Mouse (Mus musculus) left cerebral cortex, postnatal 4 days (tissue): ENCODE measurements around the gene Strada. TPM values are rescaled to one million over a fixed set of nuclear protein-coding genes. Genes with fewer than 3 reads are reported as not detected.

Experiments used
- DNase-seq: peaks from one replicate; pipeline ENCODE4 v3.0.0-alpha.2; 2022
- intact Hi-C: fragments of 180-260 bp; cut with DNase I; formaldehyde crosslinking; loops from one replicate; pipeline ENCODE4 v1.15.1; 2025
- total RNA-seq, 2 experiments: library from RNA; stranded (reverse); gene quantifications; 2 replicates each; pipeline ENCODE4 v1.2.3; 2021

Gene Strada
- total RNA-seq, 2 experiments from 2014 or later: 27.3 to 28.5 TPM

DNA sequence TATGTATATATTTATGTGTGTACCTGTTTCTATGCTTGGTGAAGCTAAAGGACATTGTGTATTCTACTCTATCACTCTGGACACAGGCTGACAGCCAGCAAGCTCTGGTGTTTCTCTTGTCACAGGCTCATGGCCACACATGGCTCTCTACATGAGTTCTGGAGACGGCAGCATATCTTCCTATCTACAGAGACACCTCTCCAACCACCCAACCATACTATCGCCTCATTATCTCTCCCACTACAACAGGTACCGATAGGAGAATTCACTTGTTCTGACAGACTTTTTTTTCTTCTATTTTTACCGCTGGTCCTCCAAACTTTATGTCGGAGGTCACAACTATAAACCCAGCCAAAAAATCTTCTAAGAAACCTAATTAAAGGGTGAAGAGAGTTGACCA, 9.7 kb downstream of the Strada start:
- intact Hi-C loops: no loop called here
- DNase-seq: no peak

DNA sequence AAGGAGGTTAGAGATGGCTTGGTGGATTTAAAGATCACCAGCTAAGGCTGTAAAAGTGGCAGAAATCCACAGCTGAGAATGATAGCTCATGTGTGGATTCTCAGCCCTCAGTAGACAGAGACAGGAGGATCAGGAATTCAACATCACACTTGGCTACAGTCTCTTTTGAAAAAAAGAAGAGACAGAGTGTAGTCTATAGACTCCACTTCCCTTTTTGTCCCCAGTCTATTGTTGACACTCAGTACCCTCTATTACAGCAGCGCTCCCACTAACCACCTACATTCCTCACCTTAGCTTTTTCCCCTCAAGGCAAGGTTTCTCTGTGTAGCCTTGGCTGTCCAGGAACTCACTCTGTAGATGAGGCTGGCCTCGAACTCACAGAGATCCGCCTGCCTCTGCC, 10.3 kb downstream of the Strada start:
- no peak for DNase-seq
- intact Hi-C loops: no loop called here

- intact Hi-C loops: no loop called here
- DNase-seq: no peak
Measured at GRCm38 (mm10) chr11:106187326-106187725, 14.6 kb downstream of the Strada start.

GRCm38 (mm10) chr11:106180449-106180801, 21.5 kb downstream of the Strada start:
- no peak for DNase-seq
- intact Hi-C loops: no loop called here

DNA sequence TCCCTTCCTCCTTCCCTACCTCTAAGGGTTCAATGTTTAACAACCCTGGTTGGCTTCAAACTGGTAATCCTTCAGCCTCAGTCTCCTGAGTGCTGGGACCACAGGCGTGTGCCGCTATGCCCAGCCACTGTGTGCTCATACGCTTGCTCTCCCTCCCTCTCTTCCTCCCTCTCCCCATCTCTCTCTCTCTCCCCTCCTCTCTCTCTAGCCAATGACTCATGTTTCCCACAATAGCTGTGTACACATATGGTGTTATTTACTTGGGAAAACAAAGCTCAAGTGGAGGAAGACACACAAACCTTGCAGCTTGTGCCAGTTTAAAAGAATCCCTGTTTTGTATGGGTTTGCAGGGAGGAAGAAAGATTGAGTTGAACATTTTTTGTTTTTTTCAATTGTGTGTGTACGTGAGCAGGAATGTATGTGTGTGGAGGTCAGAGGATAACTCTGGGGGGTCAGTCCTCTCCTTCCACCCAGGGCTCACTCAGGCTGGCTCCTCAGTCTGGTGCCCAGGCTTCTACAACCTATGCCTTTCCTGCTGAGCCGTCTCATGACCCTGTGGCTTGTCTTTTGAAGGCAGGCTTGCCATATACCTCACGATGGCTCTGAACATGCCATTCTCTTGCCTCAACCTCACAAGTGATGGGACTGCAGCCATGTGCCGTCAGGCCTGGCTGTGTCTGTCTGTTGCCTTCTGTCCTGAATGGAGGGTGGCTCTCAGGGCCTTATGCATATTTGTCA, 22.1 kb downstream of the Strada start:
- no peak for DNase-seq
- intact Hi-C loops: no loop called here

DNA sequence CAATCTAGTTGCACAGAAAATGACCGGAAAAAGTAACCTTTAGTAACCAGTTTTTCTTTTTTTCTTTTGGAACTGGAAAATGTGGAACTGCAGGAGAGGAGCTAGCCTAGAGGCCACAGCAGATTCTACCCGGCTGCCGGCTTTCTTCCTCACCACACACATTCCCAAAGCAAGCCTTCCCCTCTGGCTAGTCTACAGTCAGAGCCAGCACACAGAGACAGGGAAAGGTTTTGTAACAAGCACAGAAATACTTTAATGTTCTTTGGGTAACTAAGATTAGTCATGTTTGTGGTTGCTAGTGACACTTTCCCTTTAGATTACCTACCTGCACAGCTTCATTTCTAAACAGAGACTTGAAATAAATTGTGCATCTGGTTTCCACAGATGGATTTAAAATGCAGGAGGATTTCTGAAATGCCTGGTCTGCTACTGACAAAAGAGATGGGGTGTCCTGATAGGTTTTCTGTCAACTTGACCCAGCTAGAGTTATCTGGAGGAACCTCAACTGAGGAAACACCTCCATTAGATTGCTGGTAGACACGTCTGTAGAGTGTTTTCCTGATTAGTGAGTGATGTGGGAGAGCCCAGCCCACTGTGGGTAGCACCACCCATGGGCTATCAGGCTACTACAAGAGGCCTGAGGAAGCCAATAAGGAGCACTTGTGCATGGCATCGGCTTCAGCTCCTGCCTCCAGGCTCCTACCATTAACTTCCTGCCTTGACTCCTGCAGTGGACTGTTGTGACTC, 23.8 kb downstream of the Strada start:
- intact Hi-C loops: no loop called here

GRCm38 (mm10) chr11:106176372-106176771, 25.6 kb downstream of the Strada start:
- no peak for DNase-seq
- intact Hi-C loops: no loop called here

More for the DNA sequence above, 23.8 kb downstream of the Strada start:
- no peak for DNase-seq

- no peak for DNase-seq
- intact Hi-C loops: no loop called here
Measured at GRCm38 (mm10) chr11:106175081-106175480, 26.9 kb downstream of the Strada start.

DNA sequence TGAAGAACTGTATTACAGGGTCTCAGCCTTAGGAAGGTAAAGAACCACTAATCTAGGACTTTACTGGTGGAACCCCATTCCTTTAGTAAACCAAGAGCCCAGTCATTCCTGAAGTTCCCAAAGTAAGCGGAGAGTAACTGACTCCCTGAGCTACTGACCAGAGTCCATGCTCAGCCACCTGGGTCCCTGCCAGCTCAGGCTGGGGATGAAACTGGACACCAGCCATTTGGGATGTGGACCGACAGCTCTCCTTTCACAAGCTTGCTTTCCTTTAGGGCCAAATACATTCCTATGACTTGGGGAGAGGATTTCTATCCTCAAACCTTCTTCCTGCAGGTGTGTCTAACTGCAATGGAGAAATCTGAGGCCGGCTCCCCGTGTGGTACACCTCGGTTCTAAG, 27.6 kb downstream of the Strada start:
- intact Hi-C loops: no loop called here
- DNase-seq: peak; percentile 27

GRCm38 (mm10) chr11:106173228-106173627, 28.7 kb downstream of the Strada start:
- DNase-seq: no peak
- intact Hi-C loops: no loop called here

DNA sequence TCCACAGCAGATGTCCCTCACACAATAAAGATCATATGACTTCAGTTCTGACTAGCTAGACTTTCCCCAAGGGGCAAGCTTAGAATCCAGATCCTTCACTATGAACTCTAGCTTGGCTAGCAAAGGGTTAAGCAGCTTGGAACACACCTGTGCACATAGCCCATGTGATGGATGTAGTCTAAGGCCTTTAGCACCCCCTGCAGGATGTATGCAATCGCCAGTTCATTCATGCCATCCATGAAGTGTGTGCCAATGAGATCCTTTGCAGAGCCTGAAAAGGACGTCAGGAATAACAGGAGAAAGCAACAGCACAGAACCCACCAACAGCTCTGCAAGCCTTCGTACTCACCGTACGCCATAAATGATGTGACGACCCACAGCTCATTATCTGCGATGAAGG, 31.2 kb downstream of the Strada start:
- DNase-seq: no peak
- intact Hi-C loops: no loop called here

DNA sequence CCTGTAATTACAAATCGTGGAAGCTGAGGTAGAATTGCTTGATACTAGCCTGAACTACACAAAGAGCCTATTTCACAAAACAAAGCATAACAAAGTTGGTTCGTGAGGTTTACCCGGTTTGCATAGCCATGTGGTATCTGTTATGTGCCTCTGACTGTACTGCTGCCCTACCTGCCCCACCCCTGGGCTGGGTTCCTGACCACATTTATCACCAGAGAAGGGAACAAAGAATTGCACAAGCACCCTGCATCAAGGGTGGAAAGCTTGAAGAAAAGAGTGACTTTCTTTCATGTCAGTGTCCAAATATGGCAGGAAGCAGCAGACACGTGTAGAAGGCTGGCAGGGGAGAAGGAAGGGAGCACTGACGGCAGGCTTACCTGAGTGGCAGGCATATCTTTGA, 34.5 kb downstream of the Strada start:
- no peak for DNase-seq
- intact Hi-C loops: no loop called here

GRCm38 (mm10) chr11:106164601-106165180, 37.3 kb downstream of the Strada start:
- DNase-seq: no peak
- intact Hi-C loops: no loop called here

GRCm38 (mm10) chr11:106163546-106163945, 38.4 kb downstream of the Strada start:
- DNase-seq: no peak
- intact Hi-C loops: no loop called here

DNA sequence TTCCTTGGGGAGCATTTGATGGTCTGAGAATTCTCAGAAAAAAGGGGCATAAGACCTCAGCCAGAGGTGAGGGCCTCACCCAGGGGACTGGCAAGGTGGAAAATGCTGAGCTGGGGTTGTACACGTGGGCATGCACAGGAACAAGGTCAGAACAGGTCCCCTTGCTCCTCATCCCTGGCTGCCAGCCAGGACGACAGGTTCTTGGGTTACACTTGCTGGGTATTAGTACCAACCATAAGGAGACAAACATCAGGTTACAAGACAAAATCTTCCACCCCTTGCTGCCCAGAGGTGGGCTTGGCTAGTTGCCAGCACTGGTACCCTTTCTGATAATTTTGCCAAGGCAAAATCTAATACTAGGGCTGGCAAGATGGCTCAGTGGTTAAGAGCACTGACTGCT, 39.7 kb downstream of the Strada start:
- intact Hi-C loops: no loop called here
- DNase-seq: no peak

DNA sequence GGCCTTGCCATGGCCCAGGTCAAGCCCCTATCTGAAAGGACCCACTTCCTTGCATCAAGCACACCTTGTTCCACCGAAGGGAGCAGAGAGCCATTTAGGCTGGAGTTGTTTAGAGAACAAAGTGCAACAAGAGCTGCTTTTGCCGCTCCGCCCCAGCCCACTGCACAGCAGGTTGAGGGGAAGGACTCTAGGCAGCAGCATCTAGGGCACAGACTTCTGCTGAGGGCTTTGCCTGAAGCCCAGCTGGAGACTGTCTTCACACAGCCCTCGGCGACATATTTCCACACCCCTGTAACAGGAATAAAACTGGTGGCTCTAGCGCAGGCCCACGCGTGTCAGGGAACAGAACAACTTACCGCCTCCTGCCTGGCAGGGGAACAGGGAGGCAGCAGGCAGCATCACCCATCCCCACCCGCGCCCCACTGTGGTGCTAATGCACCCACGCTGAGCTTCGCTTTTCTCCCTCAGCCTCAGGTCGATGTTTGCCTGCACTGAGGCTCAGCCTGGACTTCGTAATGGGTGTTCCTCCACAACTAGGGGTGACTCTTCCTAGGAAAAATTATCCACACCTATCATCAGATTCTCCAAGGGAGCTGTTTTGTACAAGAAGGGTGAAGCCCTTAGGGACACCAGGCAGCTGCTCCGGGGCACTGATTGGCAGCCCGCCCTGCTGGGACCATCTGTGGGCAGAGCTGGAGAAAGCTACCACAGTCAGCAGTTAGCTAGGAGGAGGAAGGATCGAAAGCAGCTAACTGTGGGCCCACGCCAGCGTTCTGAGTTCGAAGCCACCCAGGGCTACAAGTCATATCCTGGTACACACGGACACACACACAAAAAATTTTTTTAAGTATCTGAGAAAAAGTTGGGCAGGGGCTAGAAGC, 40.9 kb downstream of the Strada start, which contains the start of the genes Gm10840 and Limd2:
Gm10840 (plus strand) TSS at position 10 of the 881 bp plus-strand sequence.
Limd2 (minus strand) TSS at position 20 of the 881 bp plus-strand sequence.
- intact Hi-C loops: no loop called here
- DNase-seq: peak; percentile 82

DNA sequence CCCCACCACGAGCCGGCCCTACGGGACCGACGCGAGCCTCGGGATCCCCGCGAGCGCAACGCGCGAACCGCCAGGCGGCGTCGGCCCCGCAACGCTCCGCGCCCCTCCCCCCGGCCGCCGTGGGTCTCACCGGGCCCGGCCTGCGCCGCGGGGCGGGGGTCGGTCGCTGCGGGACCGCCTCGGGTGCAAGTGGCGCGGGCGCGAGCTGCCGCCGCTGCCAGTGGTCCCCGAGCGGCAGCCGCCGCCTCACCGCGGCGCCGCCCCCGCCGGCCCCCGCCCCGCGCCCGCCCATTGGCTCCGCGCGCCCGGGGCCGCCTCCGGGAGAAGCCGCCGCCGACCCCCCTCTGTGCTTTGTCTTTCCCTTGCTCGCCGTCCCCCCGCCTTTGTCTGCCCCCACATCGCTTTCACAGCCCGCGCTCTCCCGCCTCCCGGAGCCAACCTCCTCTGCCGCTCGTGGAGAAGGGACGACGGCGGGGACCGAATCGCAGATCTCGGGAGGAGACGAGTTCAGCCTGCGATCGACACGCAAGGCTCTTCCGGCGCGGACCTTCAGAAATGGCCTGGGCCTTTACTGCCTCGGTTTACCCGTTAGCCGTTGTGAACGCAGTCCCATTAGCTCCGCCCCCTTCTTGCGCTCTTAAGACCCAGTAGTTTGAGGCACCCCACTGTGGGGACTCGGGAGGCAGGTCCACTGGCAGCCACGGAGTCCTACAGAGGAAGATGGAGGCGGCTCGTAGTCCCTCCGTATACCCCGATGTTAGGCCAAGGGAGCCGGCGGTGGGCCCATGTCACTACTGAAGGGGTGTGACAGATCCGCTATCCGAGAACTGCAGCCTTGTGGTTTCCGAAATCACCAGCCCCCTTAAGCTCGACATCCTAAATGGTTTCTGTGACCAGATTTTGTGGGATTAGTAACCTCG, 41.8 kb downstream of the Strada start:
- peak; percentile 91 for DNase-seq
- intact Hi-C loops: no loop called here

DNA sequence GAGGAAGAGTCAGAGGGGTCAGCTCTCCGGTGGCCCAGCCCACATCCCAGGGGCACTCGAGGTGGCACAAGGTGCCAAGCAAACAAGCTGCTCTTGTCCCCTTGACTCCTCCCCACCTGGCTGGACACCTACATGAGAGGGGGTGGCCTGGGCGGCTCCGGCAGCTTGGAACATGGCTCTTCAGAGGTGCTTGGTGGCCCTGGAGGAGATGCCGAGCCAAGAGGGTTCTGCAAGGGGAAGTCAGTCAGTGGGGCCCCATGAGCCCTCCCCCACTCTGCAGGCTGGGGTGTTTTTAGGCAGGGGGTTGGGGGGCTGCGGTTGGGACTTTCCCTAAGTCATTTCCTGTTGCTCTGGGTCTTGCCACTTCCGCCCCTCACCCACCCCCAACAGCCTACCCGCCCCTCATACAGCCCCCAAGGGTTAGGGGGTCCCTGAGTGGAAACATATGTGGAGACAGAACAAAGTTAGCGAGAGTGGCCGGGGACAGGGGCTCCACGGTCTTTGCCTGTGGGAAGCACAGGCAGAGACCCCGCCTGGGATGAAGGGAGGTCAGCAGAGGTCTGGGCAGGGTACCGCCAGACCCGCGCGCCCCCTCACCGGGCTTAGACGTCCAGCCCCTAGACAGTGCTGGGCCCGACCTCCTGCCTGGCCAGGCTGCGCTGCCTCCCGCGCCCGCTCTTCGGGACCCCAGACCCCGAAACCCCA, 42.6 kb downstream of the Strada start:
- intact Hi-C loops: no loop called here
- DNase-seq: peak; percentile 34

GRCm38 (mm10) chr11:106158930-106159215, 43.1 kb downstream of the Strada start:
- intact Hi-C loops: no loop called here
- DNase-seq: no peak
